Mouse (Mus musculus) CH12F3 (cell line): ENCODE results near the gene Mfsd12.

Source experiments
- in situ Hi-C: fragments of 300-500 bp; cut with MboI; formaldehyde crosslinking; loops from 2 replicates; pipeline ENCODE4 v1.14.3; 2020; ENCODE audit warnings: low sequenced_read_pairs

Gene Mfsd12

GRCm38 (mm10) chr10:81328386-81328785 lies 28.9 kb upstream of the Mfsd12 start, which contains the start of gene Tbxa2r:
TSS of gene Tbxa2r (plus strand) at chr10:81328731.
- in situ Hi-C loops, result no loop called here

GRCm38 (mm10) chr10:81329194-81329975 lies 27.9 kb upstream of the Mfsd12 start:
- in situ Hi-C loops, result no loop called here

GRCm38 (mm10) chr10:81330007-81330406 lies 27.3 kb upstream of the Mfsd12 start:
- in situ Hi-C loops, result no loop called here

- in situ Hi-C loops, result no loop called here
These were observed 25.0 kb upstream of the Mfsd12 start for GRCm38 (mm10) chr10:81332277-81332676.

GRCm38 (mm10) chr10:81334324-81334723 lies 23.0 kb upstream of the Mfsd12 start:
- in situ Hi-C loops, result no loop called here

- in situ Hi-C loops, result no loop called here
These were observed 21.6 kb upstream of the Mfsd12 start for GRCm38 (mm10) chr10:81335393-81336340.

- in situ Hi-C loops, result no loop called here
These were observed 20.7 kb upstream of the Mfsd12 start for GRCm38 (mm10) chr10:81336558-81336957.

GRCm38 (mm10) chr10:81340551-81341332 lies 16.5 kb upstream of the Mfsd12 start:
- in situ Hi-C loops, result loop anchor here (5.0 to 10.0 kb wide), 2 partner anchors 53 to 146 kb away; no protein-coding TSS in a partner anchor

GRCm38 (mm10) chr10:81341333-81341949 lies 15.8 kb upstream of the Mfsd12 start:
- in situ Hi-C loops, result loop anchor here (5.0 to 10.0 kb wide), 2 partner anchors 54 to 147 kb away; no protein-coding TSS in a partner anchor

GRCm38 (mm10) chr10:81342686-81343505 lies 14.4 kb upstream of the Mfsd12 start, which contains the start of gene Gipc3:
TSS of gene Gipc3 (minus strand) at chr10:81343266.
- in situ Hi-C loops, result loop anchor here (5.0 to 10.0 kb wide), 2 partner anchors 56 to 148 kb away; no protein-coding TSS in a partner anchor

GRCm38 (mm10) chr10:81344421-81345161 lies 12.7 kb upstream of the Mfsd12 start:
- in situ Hi-C loops, result loop anchor here (5.0 to 10.0 kb wide), 2 partner anchors 57 to 150 kb away; no protein-coding TSS in a partner anchor

GRCm38 (mm10) chr10:81345162-81345534 lies 12.1 kb upstream of the Mfsd12 start:
- in situ Hi-C loops, result loop anchor here (10.0 kb wide), 1 partner anchor 150 kb away; no protein-coding TSS in a partner anchor

- in situ Hi-C loops, result loop anchor here (10.0 kb wide), 1 partner anchor 152 kb away; no protein-coding TSS in a partner anchor
These were observed 10.7 kb upstream of the Mfsd12 start for GRCm38 (mm10) chr10:81346453-81347067.

- in situ Hi-C loops, result loop anchor here (10.0 kb wide), 1 partner anchor 154 kb away; no protein-coding TSS in a partner anchor
These were observed 8.1 kb upstream of the Mfsd12 start for GRCm38 (mm10) chr10:81349146-81349545.

- in situ Hi-C loops, result loop anchor here (10.0 kb wide), 1 partner anchor 155 kb away; no protein-coding TSS in a partner anchor
These were observed 7.3 kb upstream of the Mfsd12 start for GRCm38 (mm10) chr10:81349961-81350350.

GRCm38 (mm10) chr10:81350351-81351063 lies 6.8 kb upstream of the Mfsd12 start, which contains the start of gene Hmg20b:
TSS of gene Hmg20b (minus strand) at chr10:81350480.
- in situ Hi-C loops, result no loop called here
